Mouse (Mus musculus) neural tube, embryonic 11.5 days (tissue): ENCODE data around the gene Otp. TPM values are rescaled to one million over a fixed set of nuclear protein-coding genes. Genes with fewer than 3 reads are reported as not detected.
A peak's percentile ranks its signal among the peaks of the same experiment; 100 is the strongest.

Experiments
- ATAC-seq: fragments of 200-750 bp; cut with Nextera tagmentation; 2 replicates; pipeline ENCODE4 v1.8.0; 2017; ENCODE audit warnings: moderate number of reproducible peaks, mild to moderate bottlenecking, moderate TSS enrichment, moderate library complexity; ENCODE audit not compliant: insufficient read depth, low FRiP score, low TSS enrichment
- DNase-seq: peaks from one replicate; pipeline ENCODE4 v3.0.0-alpha.2; 2015; ENCODE audit warnings: low spot score
- H3K27ac ChIP-seq: fragments of 300-500 bp; sonication (generic); 2 replicates; pipeline ENCODE4 v1.5.1; 2014; ENCODE audit warnings: low read depth, mild to moderate bottlenecking, low read length
- H3K27me3 ChIP-seq: fragments of 300-500 bp; sonication (generic); 2 replicates; pipeline ENCODE4 v1.6.1; 2014; ENCODE audit warnings: mild to moderate bottlenecking, low read length, mixed read lengths; ENCODE audit not compliant: control insufficient read depth, insufficient read depth
- H3K36me3 ChIP-seq: fragments of 300-500 bp; sonication (generic); 2 replicates; pipeline ENCODE4 v1.6.1; 2014; ENCODE audit warnings: mild to moderate bottlenecking, low read length, moderate library complexity, mixed read lengths; ENCODE audit not compliant: control insufficient read depth, insufficient read depth
- H3K4me1 ChIP-seq: fragments of 300-500 bp; sonication (generic); 2 replicates; pipeline ENCODE4 v1.6.1; 2014; ENCODE audit warnings: low read length, mixed read lengths; ENCODE audit not compliant: control insufficient read depth, insufficient read depth
- H3K4me2 ChIP-seq: fragments of 300-500 bp; sonication (generic); 2 replicates; pipeline ENCODE4 v1.6.1; 2014; ENCODE audit warnings: low read depth, mild to moderate bottlenecking, moderate library complexity
- H3K4me3 ChIP-seq: fragments of 300-500 bp; sonication (generic); 2 replicates; pipeline ENCODE4 v1.5.1; 2014; ENCODE audit warnings: low read depth, low read length
- H3K9ac ChIP-seq: fragments of 300-500 bp; sonication (generic); 2 replicates; pipeline ENCODE4 v1.6.1; 2014; ENCODE audit warnings: mild to moderate bottlenecking, low read length
- H3K9me3 ChIP-seq: fragments of 300-500 bp; sonication (generic); 2 replicates; pipeline ENCODE4 v1.6.1; 2016; ENCODE audit warnings: low read length; ENCODE audit not compliant: control insufficient read depth
- WGBS: fragments of 180-500 bp; shearing (Covaris S2); extraction: QIAGEN DNeasy Blood & Tissue Kit; methylation state at CpG from one replicate; pipeline ENCODE4 v1.1.7; 2014; 5-methylcytosine and 5-hydroxymethylcytosine counted together
- polyA plus RNA-seq: library from polyadenylated mRNA; unstranded; fragments of >200 nt; fragmentation: Nextera tagmentation; extraction: Ambion mirVana; gene quantifications from 2 replicates; pipeline ENCODE4 v1.2.1, GENCODE M21; 2014

The Otp gene
- polyA plus RNA-seq, 1 experiment from 2014 or later = 8.1 TPM

DNA sequence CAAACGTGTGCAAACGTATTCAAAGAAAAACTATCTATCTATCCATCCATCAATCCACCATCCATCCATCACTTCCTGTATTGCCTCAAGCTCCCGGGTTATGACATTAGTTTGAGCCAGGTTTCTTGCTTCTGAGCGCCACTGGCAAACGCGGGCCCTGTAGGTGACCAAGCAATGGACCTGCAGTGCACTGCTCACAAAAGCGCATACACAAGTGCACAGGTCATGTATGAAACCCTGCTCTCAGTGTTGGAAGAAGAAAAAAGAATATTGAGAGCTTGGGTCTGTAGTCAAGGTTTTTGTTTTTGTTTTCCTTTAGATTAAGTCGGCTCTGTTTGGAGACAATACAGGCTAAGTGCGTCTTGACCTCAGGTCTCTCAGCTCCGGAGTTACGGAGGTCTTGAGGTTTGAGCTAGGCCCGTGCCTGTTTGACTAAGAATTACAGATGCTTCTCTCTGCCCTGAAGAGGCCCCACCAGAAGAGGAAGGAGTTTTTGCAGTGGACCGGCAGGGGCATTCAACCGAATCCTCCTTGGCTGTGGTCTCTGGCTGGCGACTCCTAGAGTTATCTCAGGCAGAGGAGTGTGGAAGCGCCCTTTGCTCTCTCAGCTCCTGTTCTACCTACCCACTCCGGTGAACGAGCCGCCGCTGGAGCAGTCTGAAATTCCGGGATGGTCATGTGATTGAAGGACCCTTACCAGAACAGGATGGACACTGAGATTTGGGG, 4.8 kb upstream of the Otp start:
- WGBS = under 1% methylated on average over 21 of the region's 21 CpGs
- H3K36me3 ChIP-seq = no peaks in the 10 kb centered on the region
- DNase-seq = no peak
- no peak overlapping the region for H3K4me2 ChIP-seq
- ATAC-seq = no peak
- no peak overlapping the region for H3K9ac ChIP-seq
- no peak overlapping the region for H3K4me3 ChIP-seq
- H3K4me1 ChIP-seq = peaks cover 3% of the 10 kb centered on the region; the same call in 1 of the 2 replicates
- peaks cover 96% of the 10 kb centered on the region for H3K27me3 ChIP-seq
- no peaks in the 10 kb centered on the region for H3K9me3 ChIP-seq
- no peak overlapping the region for H3K27ac ChIP-seq

DNA sequence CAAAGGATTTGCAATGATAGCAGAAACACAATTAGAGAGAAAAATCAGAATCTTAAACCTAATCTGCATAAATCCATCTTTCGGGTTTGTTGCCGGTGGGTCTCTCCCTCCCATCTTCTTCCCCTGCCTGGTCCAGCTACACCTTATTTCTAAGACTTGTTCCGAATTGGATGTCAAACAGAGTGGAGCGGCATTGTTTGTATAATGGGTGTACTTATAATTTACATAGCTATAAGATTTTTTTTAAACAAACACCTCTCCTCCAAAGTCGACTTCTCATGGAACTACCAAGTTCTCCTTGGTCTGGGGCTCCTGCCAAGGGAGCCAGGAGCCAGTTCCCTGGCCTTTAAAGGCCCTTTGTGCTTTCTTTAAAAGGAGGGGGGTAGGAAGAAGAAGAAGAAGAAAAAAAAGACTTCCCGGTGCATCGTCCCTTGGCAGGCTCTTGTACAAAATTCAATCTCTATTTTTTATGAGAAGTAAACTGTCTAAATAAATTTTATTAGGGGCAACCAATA, 3.5 kb upstream of the Otp start:
- peaks cover 95% of the 10 kb centered on the region for H3K27me3 ChIP-seq
- H3K4me2 ChIP-seq = no peak overlapping the region
- no peaks in the 10 kb centered on the region for H3K36me3 ChIP-seq
- no peak overlapping the region for H3K27ac ChIP-seq
- ATAC-seq = no peak
- H3K4me1 ChIP-seq = peaks cover 3% of the 10 kb centered on the region; the same call in 1 of the 2 replicates
- DNase-seq = no peak
- H3K9ac ChIP-seq = no peak overlapping the region
- H3K4me3 ChIP-seq = no peak overlapping the region
- H3K9me3 ChIP-seq = no peaks in the 10 kb centered on the region
- under 1% methylated on average over 7 of the region's 7 CpGs for whole genome bisulfite sequencing

DNA sequence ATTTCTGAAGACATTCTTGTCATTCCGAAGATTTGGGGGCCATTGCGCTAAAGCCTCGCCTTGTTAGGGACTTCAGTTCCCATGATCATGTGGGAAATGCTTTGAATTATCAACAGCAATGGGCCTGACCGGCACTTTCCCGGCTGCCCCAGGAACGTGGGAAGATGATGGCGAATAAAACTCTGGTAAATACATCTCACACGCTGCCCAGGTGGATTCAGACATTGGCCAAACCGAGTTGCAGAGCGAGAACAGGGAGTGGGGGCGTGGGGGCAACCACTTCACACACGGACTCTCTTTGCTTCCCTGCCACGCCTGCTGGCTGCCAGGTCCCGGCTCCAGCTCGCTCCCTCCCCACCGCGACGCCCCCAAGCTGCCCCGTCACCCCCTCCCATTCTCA, 3.0 kb upstream of the Otp start:
- ATAC-seq (no peak), DNase-seq (no peak)
- peaks cover 95% of the 10 kb centered on the region for H3K27me3 ChIP-seq
- no peaks in the 10 kb centered on the region for H3K36me3 ChIP-seq
- H3K4me3 ChIP-seq = no peak overlapping the region
- H3K4me1 ChIP-seq = peaks cover 3% of the 10 kb centered on the region; the same call in 1 of the 2 replicates
- no peak overlapping the region for H3K4me2 ChIP-seq
- H3K27ac ChIP-seq = no peak overlapping the region
- under 1% methylated on average over 19 of the region's 19 CpGs for WGBS
- no peak overlapping the region for H3K9ac ChIP-seq
- no peaks in the 10 kb centered on the region for H3K9me3 ChIP-seq

DNA sequence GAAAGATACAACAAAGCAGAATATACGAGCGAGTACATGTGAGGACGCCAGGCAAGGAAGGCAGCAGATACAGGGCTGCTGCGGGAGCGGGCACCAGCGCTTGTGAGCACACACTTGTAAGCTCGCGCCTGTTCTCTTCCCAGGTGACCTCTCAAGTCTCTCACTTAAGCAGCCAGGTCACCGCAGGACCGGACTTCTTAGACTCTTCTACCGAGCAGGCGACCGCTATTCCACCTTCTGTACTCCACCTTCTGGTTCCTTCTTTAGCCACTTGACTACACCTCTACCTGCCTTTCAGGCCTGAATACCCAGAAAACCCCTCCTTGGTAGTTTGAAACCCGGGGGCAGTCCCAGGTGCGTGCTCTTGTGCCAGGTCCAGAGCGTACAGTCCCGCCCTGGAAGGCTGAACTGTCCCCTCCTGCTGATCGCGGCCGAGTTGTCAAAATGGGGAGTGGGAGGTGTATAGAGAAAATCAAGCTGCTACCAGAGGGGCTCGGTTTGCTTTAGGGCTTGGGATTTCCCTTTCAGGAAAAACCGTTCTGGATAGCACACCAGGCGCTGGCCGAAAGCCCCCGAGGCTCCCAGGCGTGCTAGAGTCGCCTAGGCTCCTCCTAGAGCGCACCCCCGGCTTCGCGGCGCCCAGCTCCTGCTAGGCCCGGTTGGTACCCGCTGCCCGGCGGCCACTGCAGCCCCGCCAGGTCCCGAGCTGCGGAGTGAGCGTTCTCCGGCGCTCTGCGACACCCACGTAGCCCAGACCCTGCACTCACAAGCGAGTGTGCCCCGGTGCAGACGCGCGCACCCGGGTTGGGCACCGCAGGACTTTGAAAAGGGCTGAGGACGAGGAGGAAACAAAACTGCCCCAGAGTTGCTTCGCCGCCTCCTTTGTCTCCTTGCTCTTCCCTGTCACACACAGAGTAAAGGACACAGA, 2.0 kb upstream of the Otp start:
- H3K9me3 ChIP-seq = no peaks in the 10 kb centered on the region
- H3K4me3 ChIP-seq = peak overlapping the region; percentile 14; the same call in 1 of the 2 replicates
- peaks cover 3% of the 10 kb centered on the region; the same call in 1 of the 2 replicates for H3K4me1 ChIP-seq
- H3K27me3 ChIP-seq = peaks cover 95% of the 10 kb centered on the region
- peak overlapping the region; percentile 34 for H3K4me2 ChIP-seq
- peak overlapping the region; percentile 14; the same call in 1 of the 2 replicates for H3K27ac ChIP-seq
- peak overlapping the region; percentile 29; the same call in 1 of the 2 replicates for H3K9ac ChIP-seq
- ATAC-seq (no peak), DNase-seq (peak; percentile 65)
- H3K36me3 ChIP-seq = no peaks in the 10 kb centered on the region
- 0% methylated on average over 49 of the region's 54 CpGs for WGBS

DNA sequence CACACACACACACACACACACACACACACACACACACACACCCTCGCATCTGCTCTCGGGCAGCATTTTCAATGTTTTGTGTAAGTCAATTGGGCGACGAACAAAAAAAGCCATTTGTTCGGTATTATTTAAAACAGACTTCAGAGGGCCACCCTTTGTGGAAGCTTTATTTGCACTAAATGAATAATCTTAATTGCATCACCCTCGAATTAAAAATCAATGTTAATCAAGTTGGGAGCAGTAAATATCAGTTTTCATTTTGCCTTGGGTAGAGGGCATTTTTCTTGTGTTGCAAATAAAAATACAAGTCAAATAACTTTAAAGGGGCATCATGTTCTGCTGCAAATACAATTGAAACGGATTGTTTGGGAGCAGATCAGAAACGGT, 1.4 kb upstream of the Otp start:
- Histone ChIP-seq H3K9me3 (no peaks in the 10 kb centered on the region), H3K4me1 (no peaks in the 10 kb centered on the region), H3K4me3 (no peak overlapping the region), H3K36me3 (no peaks in the 10 kb centered on the region), H3K4me2 (no peak overlapping the region), H3K9ac (no peak overlapping the region), H3K27me3 (peaks cover 90% of the 10 kb centered on the region), H3K27ac (no peak overlapping the region; the same call in 1 of the 2 replicates)
- WGBS = under 1% methylated on average over 8 of the region's 8 CpGs
- ATAC-seq = no peak
- no peak for DNase-seq

DNA sequence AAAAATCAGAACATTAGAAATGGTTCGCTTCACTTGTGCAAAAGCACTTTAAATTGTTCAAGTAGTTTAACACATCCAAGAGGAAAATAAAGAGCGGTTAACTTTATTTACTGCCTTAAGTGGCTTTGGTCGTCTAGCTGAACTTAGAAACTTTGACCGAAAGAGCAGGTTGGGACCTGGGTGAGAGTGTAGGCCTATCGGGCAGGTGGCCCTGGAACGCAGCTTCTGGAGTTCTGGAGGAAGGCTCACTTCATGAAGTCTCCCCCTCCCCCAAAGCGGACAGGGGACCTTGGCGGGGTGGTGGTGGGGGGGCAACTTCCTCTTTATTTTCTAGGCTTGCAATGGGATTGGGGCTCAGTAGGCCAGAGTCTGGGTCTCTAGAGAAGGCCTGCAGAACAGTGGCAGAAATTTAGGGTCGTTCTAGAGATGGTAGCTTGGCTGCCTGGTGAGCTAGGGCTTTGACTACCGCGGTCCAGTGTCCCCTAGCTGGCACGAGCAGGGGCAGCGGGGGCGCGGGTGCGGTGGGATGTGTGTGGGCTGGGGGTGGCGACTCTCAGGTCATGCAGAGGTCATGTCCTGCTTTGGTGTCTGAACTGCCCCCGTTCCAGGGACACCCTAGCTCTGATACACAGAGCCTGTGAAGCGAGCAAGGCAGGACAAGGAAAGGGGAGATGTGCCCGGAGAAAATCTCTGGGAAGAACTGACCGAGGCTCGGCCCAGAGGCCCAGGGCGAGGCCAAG, 576 bp upstream of the Otp start:
- under 1% methylated on average over 23 of the region's 23 CpGs for WGBS
- 0 out of 2 replicates have a peak overlapping the region, but pooled peaks have one; percentile 53 for H3K27ac ChIP-seq

DNA sequence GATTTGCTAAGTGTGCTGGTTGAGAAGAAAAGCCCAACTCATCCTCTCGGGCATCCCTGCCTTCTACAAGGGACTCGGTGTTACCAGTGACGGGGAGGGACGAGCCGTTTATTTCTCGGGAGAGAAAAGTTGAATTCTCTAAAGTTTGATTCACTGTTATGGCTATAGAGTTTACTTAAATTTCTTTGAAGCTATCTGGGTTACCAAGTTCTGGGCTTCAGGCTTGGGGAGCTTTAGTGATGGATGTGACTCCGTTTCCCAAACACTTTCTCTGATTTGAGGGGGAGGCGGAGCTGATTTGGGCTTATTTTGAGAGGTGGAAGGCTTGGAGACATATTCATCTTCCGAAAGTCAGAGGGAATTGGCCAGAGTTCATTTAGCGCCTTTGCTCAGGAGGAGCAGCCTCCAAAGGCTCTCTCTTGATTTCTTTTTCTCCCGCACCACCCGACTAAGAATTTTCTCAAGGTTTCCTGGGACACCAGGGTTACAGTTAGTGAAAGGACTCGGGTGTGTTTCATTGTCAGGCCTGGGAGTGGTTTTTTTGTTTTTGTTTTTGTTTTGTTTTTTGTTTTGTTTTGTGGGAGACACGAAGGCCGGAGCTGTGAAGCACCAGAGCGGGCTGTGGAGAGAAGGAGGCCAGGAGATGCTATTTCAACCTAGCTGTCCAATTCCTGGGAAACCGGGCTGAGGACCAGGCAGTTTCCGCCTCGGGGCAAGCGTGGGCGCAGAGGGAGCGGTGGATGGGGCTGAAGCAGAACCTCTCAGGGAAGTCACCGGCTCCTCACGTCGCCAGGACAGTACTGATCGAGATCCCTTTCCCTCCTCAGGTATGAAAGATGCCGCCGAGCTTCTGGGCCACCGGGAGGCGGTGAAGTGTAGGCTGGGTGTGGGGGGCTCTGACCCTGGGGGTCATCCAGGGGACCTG, 1.1 kb downstream of the Otp start:
- no peak overlapping the region for H3K4me2 ChIP-seq
- H3K36me3 ChIP-seq = no peaks in the 10 kb centered on the region
- H3K4me1 ChIP-seq = no peaks in the 10 kb centered on the region
- peak overlapping the region; percentile 4; the same call in 1 of the 2 replicates for H3K27ac ChIP-seq
- ATAC-seq (no peak), DNase-seq (no peak)
- peaks cover 86% of the 10 kb centered on the region for H3K27me3 ChIP-seq
- under 1% methylated on average over 30 of the region's 30 CpGs for WGBS
- H3K9me3 ChIP-seq = no peaks in the 10 kb centered on the region
- H3K4me3 ChIP-seq = peak overlapping the region; percentile 24
- H3K9ac ChIP-seq = peak overlapping the region; percentile 35

More for the DNA sequence above, 576 bp upstream of the Otp start:
- no peaks in the 10 kb centered on the region for H3K4me1 ChIP-seq
- H3K9ac ChIP-seq = peak overlapping the region; percentile 10; the same call in 1 of the 2 replicates
- ATAC-seq = no peak
- peaks cover 86% of the 10 kb centered on the region for H3K27me3 ChIP-seq
- peak overlapping the region; percentile 6; the same call in 1 of the 2 replicates for H3K4me3 ChIP-seq
- no peaks in the 10 kb centered on the region for H3K36me3 ChIP-seq
- DNase-seq = no peak
- H3K4me2 ChIP-seq = peak overlapping the region; percentile 24; the same call in 1 of the 2 replicates
- no peaks in the 10 kb centered on the region for H3K9me3 ChIP-seq
